In genomic region chr17:83647413-83647812, GRCm38 (mm10) we compare ENCODE assay signal across 22 mouse cellular contexts. TPM values are rescaled to one million over a fixed set of nuclear protein-coding genes. Genes with fewer than 3 reads are reported as not detected.
"Had no signal": no experiment of that assay in that cellular context is flagged by ENCODE, and none has a peak within 500 bp of the region (broad histone marks: within the 10 kb centered on the region; RNA-seq: fewer than 3 reads in every experiment).

No protein-coding gene starts in this region.

- H3K9me3 ChIP-seq: liver, embryonic 15.5 days; lung, embryonic 15.5 days; midbrain, embryonic 13.5 days; midbrain, embryonic 15.5 days; neural tube, embryonic 12.5 days had no signal

- H3K36me3 ChIP-seq: liver, embryonic 15.5 days; lung, embryonic 15.5 days; midbrain, embryonic 13.5 days; midbrain, embryonic 15.5 days; neural tube, embryonic 12.5 days had no signal

- H3K9ac ChIP-seq: liver, embryonic 15.5 days; liver, postnatal 0 days; lung, embryonic 15.5 days; midbrain, embryonic 13.5 days; midbrain, embryonic 15.5 days; neural tube, embryonic 12.5 days had no signal

- DNase-seq: liver, postnatal 0 days; lung, adult 2 months; lung, postnatal 14 days; lung, postnatal 36 days; right cerebral cortex, postnatal 14 days; spleen, adult 18-20 months; thymus, adult 18-20 months; thymus, postnatal 25 days; thymus, postnatal 4 days had no signal

- H3K27me3 ChIP-seq: liver, embryonic 15.5 days; lung, embryonic 15.5 days; megakaryocyte, embryonic 14.5 days; midbrain, embryonic 13.5 days; midbrain, embryonic 15.5 days; neural tube, embryonic 12.5 days had no signal

- H3K4me3 ChIP-seq: liver, embryonic 15.5 days; lung, embryonic 15.5 days; megakaryocyte, embryonic 14.5 days; midbrain, embryonic 13.5 days; midbrain, embryonic 15.5 days; neural tube, embryonic 12.5 days had no signal

- H3K4me1 ChIP-seq: midbrain, embryonic 13.5 days; midbrain, embryonic 15.5 days had no signal

- ATAC-seq: liver, postnatal 0 days; lung, postnatal 0 days; midbrain, embryonic 13.5 days; midbrain, embryonic 15.5 days had no signal

- H3K4me2 ChIP-seq: liver, embryonic 15.5 days; lung, embryonic 15.5 days; midbrain, embryonic 11.5 days; midbrain, embryonic 13.5 days; midbrain, embryonic 15.5 days; neural tube, embryonic 12.5 days had no signal

- H3K27ac ChIP-seq: liver, embryonic 15.5 days; lung, embryonic 15.5 days; macrophage; midbrain, embryonic 13.5 days; midbrain, embryonic 15.5 days; neural tube, embryonic 12.5 days had no signal

RNA-seq across cellular contexts. Expression of gene Kcng3, which starts 15.7 kb away (rescaled TPM):
- polyA plus RNA-seq: liver, embryonic 15.5 days; liver, postnatal 0 days; lung, embryonic 15.5 days; lung, postnatal 0 days; macrophage; midbrain, embryonic 11.5 days; midbrain, embryonic 13.5 days; neural tube, embryonic 12.5 days; neural tube, embryonic 14.5 days; stomach, embryonic 14.5 days; stomach, embryonic 16.5 days; thymus, postnatal 0 days had no signal
